Mouse (Mus musculus) heart, embryonic 16.5 days (tissue): ENCODE data around the gene Mindy4. TPM values are rescaled to one million over a fixed set of nuclear protein-coding genes. Genes with fewer than 3 reads are reported as not detected.

ENCODE experiments used
- ATAC-seq: fragments of 200-750 bp; cut with Nextera tagmentation; replicated peaks from 2 replicates; pipeline ENCODE4 v1.8.0; 2017; ENCODE audit warnings: moderate number of reproducible peaks; ENCODE audit not compliant: insufficient read depth, low FRiP score; ENCODE audit errors: extremely low read depth
- H3K27ac ChIP-seq: fragments of 300-500 bp; sonication (generic); 2 replicates; pipeline ENCODE4 v1.5.1; 2014; ENCODE audit warnings: mild to moderate bottlenecking, low read length, control low read depth, moderate library complexity
- H3K27me3 ChIP-seq: fragments of 300-500 bp; sonication (generic); 2 replicates; pipeline ENCODE4 v1.6.1; 2014; ENCODE audit warnings: low read length, mixed read lengths; ENCODE audit not compliant: control insufficient read depth, insufficient read depth
- H3K36me3 ChIP-seq: fragments of 300-500 bp; sonication (generic); 2 replicates; pipeline ENCODE4 v1.6.1; 2014; ENCODE audit not compliant: control insufficient read depth, insufficient read depth
- H3K4me1 ChIP-seq: fragments of 300-500 bp; sonication (generic); 2 replicates; pipeline ENCODE4 v1.6.1; 2014; ENCODE audit warnings: low read length, mixed read lengths; ENCODE audit not compliant: control insufficient read depth, insufficient read depth
- H3K4me2 ChIP-seq: fragments of 300-500 bp; sonication (generic); 2 replicates; pipeline ENCODE4 v1.6.1; 2014; ENCODE audit warnings: low read depth, mild to moderate bottlenecking, control low read depth, low read length
- H3K4me3 ChIP-seq: fragments of 300-500 bp; sonication (generic); 2 replicates; pipeline ENCODE4 v1.5.1; 2014; ENCODE audit warnings: mild to moderate bottlenecking, control low read depth, low read length
- H3K9ac ChIP-seq: fragments of 300-500 bp; sonication (generic); 2 replicates; pipeline ENCODE4 v1.6.1; 2014; ENCODE audit warnings: low read length, control low read depth
- H3K9me3 ChIP-seq: fragments of 300-500 bp; sonication (generic); replicated peaks from 2 replicates; pipeline ENCODE4 v1.6.1; 2016; ENCODE audit warnings: low read length; ENCODE audit not compliant: control insufficient read depth
- WGBS: fragments of 180-500 bp; shearing (Covaris S2); extraction: QIAGEN DNeasy Blood & Tissue Kit; methylation state at CpG from one replicate; pipeline ENCODE4 v1.1.7; 2014; 5-methylcytosine and 5-hydroxymethylcytosine counted together
- polyA plus RNA-seq: library from polyadenylated mRNA; unstranded; fragments of >200 nt; fragmentation: Nextera tagmentation; extraction: Ambion mirVana; gene quantifications from 2 replicates; pipeline ENCODE4 v1.2.1, GENCODE M21; 2015

Gene Mindy4
- polyA plus RNA-seq, 1 experiment from 2014 or later, result 7.0 TPM

GRCm38 (mm10) chr6:55276692-55277282, 73.6 kb downstream of the Mindy4 start:
- 84% methylated on average over 4 of the region's 4 CpGs for WGBS
- peaks cover 12% of the 10 kb centered on the region for H3K4me1 ChIP-seq
- ATAC-seq, result no peak

GRCm38 (mm10) chr6:55278086-55278485, 74.9 kb downstream of the Mindy4 start:
- no peak overlapping the region for H3K9ac ChIP-seq
- peaks cover 3% of the 10 kb centered on the region; the same call in 1 of the 2 replicates for H3K36me3 ChIP-seq
- H3K9me3 ChIP-seq, result no peaks in the 10 kb centered on the region; the same call in 1 of the 2 replicates
- H3K4me3 ChIP-seq, result no peak overlapping the region
- no peak overlapping the region for H3K27ac ChIP-seq
- WGBS, result 81% methylated on average over 6 of the region's 6 CpGs
- ATAC-seq, result no peak
- H3K4me2 ChIP-seq, result no peak overlapping the region
- H3K27me3 ChIP-seq, result no peaks in the 10 kb centered on the region
- H3K4me1 ChIP-seq, result peaks cover 13% of the 10 kb centered on the region

More at GRCm38 (mm10) chr6:55276692-55277282, 73.6 kb downstream of the Mindy4 start:
- Histone ChIP-seq H3K27ac (no peak overlapping the region), H3K4me3 (no peak overlapping the region), H3K27me3 (no peaks in the 10 kb centered on the region), H3K9ac (no peak overlapping the region), H3K4me2 (no peak overlapping the region), H3K9me3 (no peaks in the 10 kb centered on the region), H3K36me3 (no peaks in the 10 kb centered on the region)

- H3K27me3 ChIP-seq, result no peaks in the 10 kb centered on the region
- WGBS, result 75% methylated on average over 4 of the region's 4 CpGs
- H3K9ac ChIP-seq, result no peak overlapping the region
- no peak overlapping the region for H3K4me2 ChIP-seq
- no peak overlapping the region for H3K27ac ChIP-seq
- no peak for ATAC-seq
- H3K4me3 ChIP-seq, result no peak overlapping the region
- peaks cover 3% of the 10 kb centered on the region; the same call in 1 of the 2 replicates for H3K36me3 ChIP-seq
- H3K9me3 ChIP-seq, result no peaks in the 10 kb centered on the region; the same call in 1 of the 2 replicates
- peaks cover 13% of the 10 kb centered on the region for H3K4me1 ChIP-seq
Measured at GRCm38 (mm10) chr6:55278520-55278919, 75.3 kb downstream of the Mindy4 start.

GRCm38 (mm10) chr6:55280979-55281378, 77.8 kb downstream of the Mindy4 start:
- Histone ChIP-seq H3K36me3 (peaks cover 3% of the 10 kb centered on the region; the same call in 1 of the 2 replicates), H3K9ac (no peak overlapping the region), H3K27ac (no peak overlapping the region), H3K4me1 (peaks cover 7% of the 10 kb centered on the region; the same call in 1 of the 2 replicates), H3K4me3 (no peak overlapping the region), H3K27me3 (no peaks in the 10 kb centered on the region), H3K4me2 (no peak overlapping the region), H3K9me3 (no peaks in the 10 kb centered on the region; the same call in 1 of the 2 replicates)
- no peak for ATAC-seq
- WGBS, result 79% methylated on average over 8 of the region's 8 CpGs

- H3K27me3 ChIP-seq, result no peaks in the 10 kb centered on the region
- H3K27ac ChIP-seq, result no peak overlapping the region
- no peaks in the 10 kb centered on the region; the same call in 1 of the 2 replicates for H3K9me3 ChIP-seq
- H3K36me3 ChIP-seq, result peaks cover 3% of the 10 kb centered on the region; the same call in 1 of the 2 replicates
- no peak for ATAC-seq
- 53% methylated on average over 7 of the region's 7 CpGs for WGBS
- no peak overlapping the region for H3K4me2 ChIP-seq
- peaks cover 4% of the 10 kb centered on the region; the same call in 1 of the 2 replicates for H3K4me1 ChIP-seq
- no peak overlapping the region for H3K4me3 ChIP-seq
- no peak overlapping the region for H3K9ac ChIP-seq
Measured at GRCm38 (mm10) chr6:55281687-55282086, 78.5 kb downstream of the Mindy4 start.

- Histone ChIP-seq H3K4me2 (no peak overlapping the region), H3K27ac (no peak overlapping the region), H3K36me3 (peaks cover 3% of the 10 kb centered on the region; the same call in 1 of the 2 replicates), H3K4me1 (peaks cover 4% of the 10 kb centered on the region; the same call in 1 of the 2 replicates), H3K27me3 (no peaks in the 10 kb centered on the region), H3K9me3 (no peaks in the 10 kb centered on the region; the same call in 1 of the 2 replicates), H3K9ac (no peak overlapping the region), H3K4me3 (no peak overlapping the region)
- 93% methylated on average over 8 of the region's 8 CpGs for WGBS
- no peak for ATAC-seq
Measured at GRCm38 (mm10) chr6:55282348-55282747, 79.2 kb downstream of the Mindy4 start.

GRCm38 (mm10) chr6:55285218-55285617, 82.0 kb downstream of the Mindy4 start:
- WGBS, result 81% methylated on average over 5 of the region's 5 CpGs

GRCm38 (mm10) chr6:55288007-55288602, 84.9 kb downstream of the Mindy4 start:
- Histone ChIP-seq H3K4me1 (no peaks in the 10 kb centered on the region), H3K9me3 (no peaks in the 10 kb centered on the region; the same call in 1 of the 2 replicates), H3K27ac (no peak overlapping the region), H3K27me3 (no peaks in the 10 kb centered on the region), H3K4me3 (no peak overlapping the region), H3K9ac (no peak overlapping the region), H3K4me2 (no peak overlapping the region), H3K36me3 (no peaks in the 10 kb centered on the region)
- ATAC-seq, result no peak
- 80% methylated on average over 5 of the region's 5 CpGs for WGBS

More at GRCm38 (mm10) chr6:55285218-55285617, 82.0 kb downstream of the Mindy4 start:
- peaks cover 3% of the 10 kb centered on the region; the same call in 1 of the 2 replicates for H3K36me3 ChIP-seq
- no peaks in the 10 kb centered on the region for H3K27me3 ChIP-seq
- no peaks in the 10 kb centered on the region; the same call in 1 of the 2 replicates for H3K9me3 ChIP-seq
- H3K4me3 ChIP-seq, result no peak overlapping the region
- H3K4me2 ChIP-seq, result no peak overlapping the region
- no peak overlapping the region for H3K9ac ChIP-seq
- H3K27ac ChIP-seq, result no peak overlapping the region
- ATAC-seq, result no peak
- peaks cover 4% of the 10 kb centered on the region; the same call in 1 of the 2 replicates for H3K4me1 ChIP-seq

GRCm38 (mm10) chr6:55294549-55295131, 91.5 kb downstream of the Mindy4 start:
- no peak overlapping the region for H3K4me3 ChIP-seq
- no peaks in the 10 kb centered on the region for H3K9me3 ChIP-seq
- H3K9ac ChIP-seq, result no peak overlapping the region
- peak; percentile 81 for ATAC-seq
- H3K4me2 ChIP-seq, result no peak overlapping the region
- 55% methylated on average over 19 of the region's 19 CpGs for WGBS
- H3K36me3 ChIP-seq, result 0 out of 2 replicates have a peak, but pooled peaks cover 2% of the 10 kb centered on the region
- H3K4me1 ChIP-seq, result no peaks in the 10 kb centered on the region
- H3K27ac ChIP-seq, result peak overlapping the region; percentile 25; the same call in 1 of the 2 replicates
- no peaks in the 10 kb centered on the region for H3K27me3 ChIP-seq
